Mouse (Mus musculus): ENCODE results near the gene Cep19. TPM values are rescaled to one million over a fixed set of nuclear protein-coding genes. Genes with fewer than 3 reads are reported as not detected.

Gene Cep19
- polyA plus RNA-seq, 1 experiment = 13.0 TPM

DNA sequence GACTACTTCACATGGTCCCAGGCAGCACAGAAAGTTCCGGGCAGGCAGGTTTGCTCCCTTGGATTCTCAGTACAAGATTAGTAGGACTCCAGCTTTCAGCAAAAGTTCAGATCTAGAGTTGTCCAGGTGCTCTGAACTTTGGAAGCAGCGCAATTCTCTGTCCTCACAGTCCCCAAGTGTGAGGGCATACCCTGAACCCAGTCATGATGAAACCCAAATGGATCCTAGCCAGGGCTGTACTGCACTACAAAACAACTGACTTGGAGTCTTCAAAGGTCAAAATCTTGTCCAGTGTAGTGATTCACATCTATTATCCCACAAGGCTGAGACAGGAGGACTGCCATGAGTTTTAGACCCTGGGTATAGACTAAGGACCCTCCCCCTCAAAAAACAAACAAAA is 57.8 kb downstream of the Cep19 start:
- Histone ChIP-seq H3K9me3 (replicated peaks; ENCODE audit: control insufficient read depth, insufficient read depth, low read length, poor library complexity, severe bottlenecking) (no peaks in the 10 kb centered on the region), H3K4me1 (ENCODE audit: control insufficient read depth, insufficient read depth, low read length) (no peaks in the 10 kb centered on the region), H3K9ac (ENCODE audit: low read depth, poor library complexity, severe bottlenecking) (no peak overlapping the region), H3K4me3 (ENCODE audit: low read depth, low read length) (no peak overlapping the region), H3K36me3 (ENCODE audit: control insufficient read depth, insufficient read depth, low read length, poor library complexity, severe bottlenecking) (no peaks in the 10 kb centered on the region), H3K27me3 (ENCODE audit: control insufficient read depth, insufficient read depth, low read length, poor library complexity, severe bottlenecking) (no peaks in the 10 kb centered on the region), H3K27ac (ENCODE audit: insufficient read depth, low read length) (no peak overlapping the region)
- no peak for TF ChIP-seq POLR2A (IDR thresholded peaks at IDR 0.05; ENCODE audit: insufficient read depth, low read length)
- TF ChIP-seq EP300 (IDR thresholded peaks at IDR 0.05; ENCODE audit: insufficient read depth, low read depth, low read length) = no peak
- no peak for TF ChIP-seq CTCF (IDR thresholded peaks at IDR 0.05; ENCODE audit: low read depth, low read length)

Other genes starting within 250 kb of the Cep19 start
- gene Meltf, start 221.0 kb upstream of the Cep19 start, polyA plus RNA-seq (2011; ENCODE audit: insufficient read depth, insufficient read length, low read depth, missing spikeins) = not detected in 2 replicates
- gene Pigz, start 165.9 kb upstream of the Cep19 start, polyA plus RNA-seq (2011; ENCODE audit: insufficient read depth, insufficient read length, low read depth, missing spikeins) = not detected in 2 replicates
- 15.6 and 17.7 TPM in 2 replicates for gene 0610012G03Rik, start 151.3 kb upstream of the Cep19 start, polyA plus RNA-seq (2011; ENCODE audit: insufficient read depth, insufficient read length, low read depth, missing spikeins)
- gene Ncbp2, start 151.3 kb upstream of the Cep19 start, polyA plus RNA-seq (2011; ENCODE audit: insufficient read depth, insufficient read length, low read depth, missing spikeins) = 84.8 and 90.2 TPM in 2 replicates
- 23.5 and 25.6 TPM in 2 replicates for gene Senp5, start 96.5 kb upstream of the Cep19 start, polyA plus RNA-seq (2011; ENCODE audit: insufficient read depth, insufficient read length, low read depth, missing spikeins)
- gene Pak2, start 20.5 kb upstream of the Cep19 start, polyA plus RNA-seq (2011; ENCODE audit: insufficient read depth, insufficient read length, low read depth, missing spikeins) = 76.8 and 81.0 TPM in 2 replicates
- 69.1 and 69.2 TPM in 2 replicates for gene Pigx, start 60 bp upstream of the Cep19 start, polyA plus RNA-seq (2011; ENCODE audit: insufficient read depth, insufficient read length, low read depth, missing spikeins)
- gene Nrros, start 65.8 kb downstream of the Cep19 start, polyA plus RNA-seq (2011; ENCODE audit: insufficient read depth, insufficient read length, low read depth, missing spikeins) = 0.61 and 1.1 TPM in 2 replicates
- gene Bex6, start 80.0 kb downstream of the Cep19 start, polyA plus RNA-seq (2011; ENCODE audit: insufficient read depth, insufficient read length, low read depth, missing spikeins) = not detected in 2 replicates
- 15.5 and 16.0 TPM in 2 replicates for gene Fbxo45, start 147.4 kb downstream of the Cep19 start, polyA plus RNA-seq (2011; ENCODE audit: insufficient read depth, insufficient read length, low read depth, missing spikeins)
- 15.9 and 17.5 TPM in 2 replicates for gene Wdr53, start 147.4 kb downstream of the Cep19 start, polyA plus RNA-seq (2011; ENCODE audit: insufficient read depth, insufficient read length, low read depth, missing spikeins)
- not detected in 2 replicates for gene Smco1, start 171.7 kb downstream of the Cep19 start, polyA plus RNA-seq (2011; ENCODE audit: insufficient read depth, insufficient read length, low read depth, missing spikeins)
- 27.2 and 31.0 TPM in 2 replicates for gene Rnf168, start 177.7 kb downstream of the Cep19 start, polyA plus RNA-seq (2011; ENCODE audit: insufficient read depth, insufficient read length, low read depth, missing spikeins)
- gene Ubxn7, start 232.5 kb downstream of the Cep19 start, polyA plus RNA-seq (2011; ENCODE audit: insufficient read depth, insufficient read length, low read depth, missing spikeins) = 98.6 and 108 TPM in 2 replicates